Mouse (Mus musculus): ENCODE data around the gene Uri1. TPM values are rescaled to one million over a fixed set of nuclear protein-coding genes. Genes with fewer than 3 reads are reported as not detected.

Uri1 gene
- total RNA-seq, 1 experiment from 2014 or later = 87.2 TPM

- ATAC-seq (replicated peaks in 1 of 2; ENCODE audit: insufficient read depth in 1 of 2, low FRiP score in 2 of 2, low TSS enrichment in 1 of 2, low read depth in 1 of 2, poor library complexity in 2 of 2, severe bottlenecking in 2 of 2) = no peak
Observed at GRCm38 (mm10) chr7:37951841-37952240, 71.5 kb downstream of the Uri1 start.

- ATAC-seq (replicated peaks in 1 of 2; ENCODE audit: insufficient read depth in 1 of 2, low FRiP score in 2 of 2, low TSS enrichment in 1 of 2, low read depth in 1 of 2, poor library complexity in 2 of 2, severe bottlenecking in 2 of 2) = no peak
Observed at GRCm38 (mm10) chr7:37936459-37936858, 86.9 kb downstream of the Uri1 start.

- ATAC-seq (replicated peaks in 1 of 2; ENCODE audit: insufficient read depth in 1 of 2, low FRiP score in 2 of 2, low TSS enrichment in 1 of 2, low read depth in 1 of 2, poor library complexity in 2 of 2, severe bottlenecking in 2 of 2) = no peak
Observed at GRCm38 (mm10) chr7:37935786-37936185, 87.6 kb downstream of the Uri1 start.

- peak in 1 of 2 experiments; percentile 42; a peak in 2 of 4 replicates for ATAC-seq (replicated peaks in 1 of 2; ENCODE audit: insufficient read depth in 1 of 2, low FRiP score in 2 of 2, low TSS enrichment in 1 of 2, low read depth in 1 of 2, poor library complexity in 2 of 2, severe bottlenecking in 2 of 2)
Observed at GRCm38 (mm10) chr7:37934770-37935182, 88.6 kb downstream of the Uri1 start.

DNA sequence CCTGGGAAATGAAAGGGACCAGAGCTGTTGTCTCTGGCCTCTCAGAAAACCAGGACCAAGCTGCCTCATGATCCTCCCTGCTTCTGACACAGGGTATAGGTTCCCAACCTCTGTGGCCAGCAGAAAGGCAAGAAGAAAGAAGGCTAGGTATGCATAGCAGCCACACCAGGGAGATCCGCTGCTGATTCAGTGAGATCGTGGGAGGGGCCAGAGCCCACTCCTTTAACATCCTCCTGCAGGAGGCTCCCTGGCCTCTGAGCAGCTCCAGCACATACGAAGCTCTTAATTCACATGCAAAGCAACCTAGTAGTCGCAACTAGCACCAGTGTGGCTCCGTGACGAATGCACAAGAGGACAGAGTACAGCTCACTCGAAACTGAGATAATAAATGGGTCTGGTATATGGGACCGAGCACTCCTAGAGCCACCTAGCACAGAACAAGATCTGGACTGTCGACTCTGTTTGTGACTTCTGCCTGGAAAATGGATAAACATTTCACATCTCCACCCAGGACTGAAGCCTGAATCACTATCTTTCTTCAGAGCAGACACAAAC lies 89.5 kb downstream of the Uri1 start:
- no peak for ATAC-seq (replicated peaks in 1 of 2; ENCODE audit: insufficient read depth in 1 of 2, low FRiP score in 2 of 2, low TSS enrichment in 1 of 2, low read depth in 1 of 2, poor library complexity in 2 of 2, severe bottlenecking in 2 of 2)

DNA sequence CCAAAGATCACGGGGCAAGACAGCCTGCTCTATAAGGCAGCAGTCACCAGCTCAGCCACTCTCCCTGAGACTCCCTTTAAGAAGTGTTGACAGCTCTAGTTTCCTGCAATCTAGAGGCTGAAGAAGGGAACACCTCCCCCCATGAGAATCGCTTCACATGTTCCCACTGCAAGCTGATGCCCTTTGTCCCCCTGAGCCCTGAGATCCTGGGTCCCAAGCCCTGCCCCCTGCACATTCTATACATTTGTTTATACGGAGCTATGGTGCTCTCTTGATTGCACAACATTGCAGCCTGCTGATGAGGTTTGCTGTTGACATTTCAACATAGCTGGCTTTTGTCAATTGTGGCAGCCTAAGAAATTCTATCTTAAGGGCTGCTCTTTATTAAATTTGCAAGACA lies 91.7 kb downstream of the Uri1 start:
- ATAC-seq (replicated peaks in 1 of 2; ENCODE audit: insufficient read depth in 1 of 2, low FRiP score in 2 of 2, low TSS enrichment in 1 of 2, low read depth in 1 of 2, poor library complexity in 2 of 2, severe bottlenecking in 2 of 2) = no peak

- ATAC-seq (replicated peaks in 1 of 2; ENCODE audit: insufficient read depth in 1 of 2, low FRiP score in 2 of 2, low TSS enrichment in 1 of 2, low read depth in 1 of 2, poor library complexity in 2 of 2, severe bottlenecking in 2 of 2) = no peak
Observed at GRCm38 (mm10) chr7:37929738-37930137, 93.6 kb downstream of the Uri1 start.

- ATAC-seq (replicated peaks in 1 of 2; ENCODE audit: insufficient read depth in 1 of 2, low FRiP score in 2 of 2, low TSS enrichment in 1 of 2, low read depth in 1 of 2, poor library complexity in 2 of 2, severe bottlenecking in 2 of 2) = no peak
Observed at GRCm38 (mm10) chr7:37922999-37923398, 100.4 kb downstream of the Uri1 start.

GRCm38 (mm10) chr7:37921681-37922430 lies 101.5 kb downstream of the Uri1 start:
- no peak for ATAC-seq (replicated peaks in 1 of 2; ENCODE audit: insufficient read depth in 1 of 2, low FRiP score in 2 of 2, low TSS enrichment in 1 of 2, low read depth in 1 of 2, poor library complexity in 2 of 2, severe bottlenecking in 2 of 2)

- ATAC-seq (replicated peaks in 1 of 2; ENCODE audit: insufficient read depth in 1 of 2, low FRiP score in 2 of 2, low TSS enrichment in 1 of 2, low read depth in 1 of 2, poor library complexity in 2 of 2, severe bottlenecking in 2 of 2) = no peak
Observed at GRCm38 (mm10) chr7:37918926-37919325, 104.4 kb downstream of the Uri1 start.

- no peak for ATAC-seq (replicated peaks in 1 of 2; ENCODE audit: insufficient read depth in 1 of 2, low FRiP score in 2 of 2, low TSS enrichment in 1 of 2, low read depth in 1 of 2, poor library complexity in 2 of 2, severe bottlenecking in 2 of 2)
Observed at GRCm38 (mm10) chr7:37916762-37917439, 106.5 kb downstream of the Uri1 start.

DNA sequence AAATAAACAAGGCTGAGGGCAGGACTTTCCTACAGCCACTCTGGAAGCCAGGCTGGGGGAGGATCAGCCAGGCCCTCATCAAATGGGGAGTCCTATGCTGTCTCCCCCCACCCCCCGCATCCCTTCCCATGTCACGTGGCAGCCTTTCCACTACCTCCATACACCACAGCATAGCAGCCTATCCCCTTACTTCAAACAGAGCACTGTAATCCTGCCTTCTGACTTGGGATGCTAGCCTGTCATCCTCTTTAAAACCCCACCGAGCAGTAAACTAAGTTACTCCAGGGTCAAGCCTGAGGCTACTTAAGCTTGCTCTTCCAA lies 111.6 kb downstream of the Uri1 start:
- no peak for ATAC-seq (replicated peaks in 1 of 2; ENCODE audit: insufficient read depth in 1 of 2, low FRiP score in 2 of 2, low TSS enrichment in 1 of 2, low read depth in 1 of 2, poor library complexity in 2 of 2, severe bottlenecking in 2 of 2)

- no peak for ATAC-seq (replicated peaks in 1 of 2; ENCODE audit: insufficient read depth in 1 of 2, low FRiP score in 2 of 2, low TSS enrichment in 1 of 2, low read depth in 1 of 2, poor library complexity in 2 of 2, severe bottlenecking in 2 of 2)
Observed at GRCm38 (mm10) chr7:37911114-37911801, 112.1 kb downstream of the Uri1 start.

DNA sequence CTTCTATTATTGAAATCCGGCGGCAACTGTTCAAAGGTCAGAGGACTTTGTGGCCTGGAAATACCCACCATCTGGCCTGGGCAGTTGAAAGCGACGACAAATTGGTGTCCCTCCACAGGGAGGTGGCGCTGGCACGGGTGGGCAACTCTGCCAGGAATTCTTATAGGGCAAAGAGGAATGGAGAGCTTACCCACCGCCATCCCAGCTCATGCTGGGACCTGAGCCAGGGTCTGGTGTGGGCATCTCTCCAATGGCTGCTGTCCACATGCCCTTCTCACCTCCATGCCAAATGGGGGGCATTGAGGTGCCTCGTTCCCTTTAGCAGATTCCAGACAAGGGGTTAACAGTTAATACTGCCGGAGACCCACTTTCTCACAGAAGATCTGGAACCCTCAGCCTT lies 113.2 kb downstream of the Uri1 start:
- no peak for ATAC-seq (replicated peaks in 1 of 2; ENCODE audit: insufficient read depth in 1 of 2, low FRiP score in 2 of 2, low TSS enrichment in 1 of 2, low read depth in 1 of 2, poor library complexity in 2 of 2, severe bottlenecking in 2 of 2)

Other genes starting within 250 kb of the Uri1 start
- gene Zfp536, start 249.9 kb downstream of the Uri1 start, total RNA-seq (2017) = not detected in 2 replicates
- gene Ccne1, start 84.0 kb upstream of the Uri1 start, total RNA-seq (2017) = 8.1 and 31.4 TPM in 2 replicates
- gene 1600014C10Rik, start 159.7 kb upstream of the Uri1 start, total RNA-seq (2017) = 17.9 and 20.1 TPM in 2 replicates
- gene Plekhf1, start 204.5 kb upstream of the Uri1 start, total RNA-seq (2017) = 0.69 and 1.4 TPM in 2 replicates
- 55.8 and 56.6 TPM in 2 replicates for gene Pop4, start 247.9 kb upstream of the Uri1 start, total RNA-seq (2017)

Measured in hematopoietic stem cell, adult 5-6 weeks (primary cell).